ENCODE assay signal across 14 mouse cellular contexts in genomic region chr2:27962406-27962805, GRCm38 (mm10).
DNase-seq lines count a peak whose midpoint lies in the region.
"Had no signal": no experiment of that assay in that cellular context is flagged by ENCODE, and none has a peak within 500 bp of the region (broad histone marks: within the 10 kb centered on the region; RNA-seq: fewer than 3 reads in every experiment).

No protein-coding gene starts in this region.

- intact Hi-C loops in gastrocnemius, postnatal 36 days (cut with DNase I) = no loop called here

- DNase-seq in brain, adult 2 months (ENCODE audit: low read depth, low spot score) = peak; percentile 75
- DNase-seq in cerebellum, adult 18-20 months = peak; percentile 38 to 39
- peak; percentile 38 for DNase-seq in cerebellum, adult 9-10 months
- peak; percentile 54 to 70 for DNase-seq in cerebellum, postnatal 14 days
- no peak for DNase-seq in gastrocnemius, postnatal 36 days
- DNase-seq in embryo, embryonic 10 days (ENCODE audit: low spot score) = no peak
- DNase-seq in heart, adult 18-20 months = no peak
- no peak for DNase-seq in lung, postnatal 25 days (ENCODE audit: low spot score)
- DNase-seq: adrenal gland, adult 2 months; adrenal gland, postnatal 14 days; gastrocnemius, postnatal 25 days; heart, postnatal 10 days; heart, postnatal 4 days; kidney, adult 2 months had no signal

Comparison
In these comparisons a context has a peak if more than half of its experiments do, and no peak if none do; other contexts are left out.
1. DNase-seq: peak in brain, adult 2 months (single experiment), cerebellum, adult 18-20 months (2 of 2), cerebellum, adult 9-10 months (single experiment) and cerebellum, postnatal 14 days (2 of 2); none in gastrocnemius, postnatal 36 days (0 of 2), embryo, embryonic 10 days (single experiment), heart, adult 18-20 months (0 of 2) and lung, postnatal 25 days (single experiment).